Mouse (Mus musculus): Measurements from ENCODE around the gene Scaf1. TPM values are rescaled to one million over a fixed set of nuclear protein-coding genes. Genes with fewer than 3 reads are reported as not detected.

Gene Scaf1
- polyA plus RNA-seq, 2 experiments, result 11.0 to 16.9 TPM

GRCm38 (mm10) chr7:45058607-45059571, 42.7 kb upstream of the Scaf1 start:
- Histone ChIP-seq H3K27me3 (ENCODE audit: control insufficient read depth, insufficient read depth, low read length) (no peaks in the 10 kb centered on the region), H3K27ac (no peak overlapping the region), H3K36me3 (replicated peaks; ENCODE audit: control insufficient read depth, insufficient read depth, low read depth) (no peaks in the 10 kb centered on the region), H3K4me3 (ENCODE audit: insufficient read depth in 1 of 2, low read depth in 2 of 2, low read length in 2 of 2) (no peak overlapping the region), H3K9me3 (ENCODE audit: control insufficient read depth, low read length) (no peaks in the 10 kb centered on the region), H3K4me1 (replicated peaks; ENCODE audit: control insufficient read depth in 2 of 2, insufficient read depth in 2 of 2, low read length in 1 of 2) (peaks cover 16 to 19% of the 10 kb centered on the region in 2 experiments), H3K9ac (replicated peaks) (no peak overlapping the region), H3K4me2 (ENCODE audit: low read depth) (no peak overlapping the region)
- WGBS (ENCODE audit: insufficient replicate concordance), result 61% methylated on average over 10 of the region's 10 CpGs
- TF ChIP-seq CTCF (IDR thresholded peaks at IDR 0.05; ENCODE audit: low read depth) (no peak), EP300 (IDR thresholded peaks at IDR 0.05; ENCODE audit: low read depth) (no peak)
- DNase-seq (ENCODE audit: low read depth in 3 of 3, low spot score in 3 of 3), result no peak
- no peak for ATAC-seq (ENCODE audit: insufficient read depth)

- no peak overlapping the region for H3K4me2 ChIP-seq (ENCODE audit: low read depth)
- TF ChIP-seq CTCF (IDR thresholded peaks at IDR 0.05; ENCODE audit: low read depth), result no peak
- TF ChIP-seq EP300 (IDR thresholded peaks at IDR 0.05; ENCODE audit: low read depth), result no peak
- no peaks in the 10 kb centered on the region for H3K9me3 ChIP-seq (ENCODE audit: control insufficient read depth, low read length)
- no peak overlapping the region for H3K9ac ChIP-seq (replicated peaks)
- peaks cover 12 to 15% of the 10 kb centered on the region in 2 experiments for H3K4me1 ChIP-seq (replicated peaks; ENCODE audit: control insufficient read depth in 2 of 2, insufficient read depth in 2 of 2, low read length in 1 of 2)
- ATAC-seq (ENCODE audit: insufficient read depth), result no peak
- H3K27me3 ChIP-seq (ENCODE audit: control insufficient read depth, insufficient read depth, low read length), result no peaks in the 10 kb centered on the region
- H3K36me3 ChIP-seq (replicated peaks; ENCODE audit: control insufficient read depth, insufficient read depth, low read depth), result no peaks in the 10 kb centered on the region
- no peak for DNase-seq (ENCODE audit: low read depth in 3 of 3, low spot score in 3 of 3)
- no peak overlapping the region for H3K4me3 ChIP-seq (ENCODE audit: insufficient read depth in 1 of 2, low read depth in 2 of 2, low read length in 2 of 2)
- H3K27ac ChIP-seq, result no peak overlapping the region
These were observed 40.8 kb upstream of the Scaf1 start for GRCm38 (mm10) chr7:45056972-45057348.

- no peaks in the 10 kb centered on the region for H3K36me3 ChIP-seq (replicated peaks; ENCODE audit: control insufficient read depth, insufficient read depth, low read depth)
- DNase-seq (ENCODE audit: low read depth in 3 of 3, low spot score in 3 of 3) (no peak), ATAC-seq (ENCODE audit: insufficient read depth) (no peak)
- H3K4me1 ChIP-seq (replicated peaks; ENCODE audit: control insufficient read depth in 2 of 2, insufficient read depth in 2 of 2, low read length in 1 of 2), result peaks cover 11 to 18% of the 10 kb centered on the region in 2 experiments
- WGBS (ENCODE audit: insufficient replicate concordance), result 62% methylated on average over 14 of the region's 14 CpGs
- H3K4me3 ChIP-seq (ENCODE audit: insufficient read depth in 1 of 2, low read depth in 2 of 2, low read length in 2 of 2), result no peak overlapping the region
- H3K27ac ChIP-seq, result no peak overlapping the region
- H3K9me3 ChIP-seq (ENCODE audit: control insufficient read depth, low read length), result no peaks in the 10 kb centered on the region
- TF ChIP-seq CTCF (IDR thresholded peaks at IDR 0.05; ENCODE audit: low read depth) (no peak), EP300 (IDR thresholded peaks at IDR 0.05; ENCODE audit: low read depth) (no peak)
- no peak overlapping the region for H3K9ac ChIP-seq (replicated peaks)
- H3K4me2 ChIP-seq (ENCODE audit: low read depth), result no peak overlapping the region
- no peaks in the 10 kb centered on the region for H3K27me3 ChIP-seq (ENCODE audit: control insufficient read depth, insufficient read depth, low read length)
These were observed 40.3 kb upstream of the Scaf1 start for GRCm38 (mm10) chr7:45056329-45056971.

GRCm38 (mm10) chr7:45053931-45054510, 37.9 kb upstream of the Scaf1 start:
- no peaks in the 10 kb centered on the region for H3K27me3 ChIP-seq (ENCODE audit: control insufficient read depth, insufficient read depth, low read length)
- H3K27ac ChIP-seq, result peak overlapping the region; percentile 58
- H3K4me2 ChIP-seq (ENCODE audit: low read depth), result peak overlapping the region; percentile 84
- H3K4me3 ChIP-seq (ENCODE audit: insufficient read depth in 1 of 2, low read depth in 2 of 2, low read length in 2 of 2), result peak overlapping the region; percentile 53 to 68
- H3K9me3 ChIP-seq (ENCODE audit: control insufficient read depth, low read length), result no peaks in the 10 kb centered on the region
- H3K9ac ChIP-seq (replicated peaks), result peak overlapping the region; percentile 74
- H3K36me3 ChIP-seq (replicated peaks; ENCODE audit: control insufficient read depth, insufficient read depth, low read depth), result peaks cover 6% of the 10 kb centered on the region; the same call in 1 of the 2 replicates
- DNase-seq (ENCODE audit: low read depth in 3 of 3, low spot score in 3 of 3) (peak; percentile 91 to 94 (median 93)), ATAC-seq (ENCODE audit: insufficient read depth) (peak; percentile 92)
- 1% methylated on average over 33 of the region's 33 CpGs for WGBS (ENCODE audit: insufficient replicate concordance)
- H3K4me1 ChIP-seq (replicated peaks; ENCODE audit: control insufficient read depth in 2 of 2, insufficient read depth in 2 of 2, low read length in 1 of 2), result peaks cover 14% of the 10 kb centered on the region in 2 experiments
- TF ChIP-seq EP300 (IDR thresholded peaks at IDR 0.05; ENCODE audit: low read depth) (no peak), CTCF (IDR thresholded peaks at IDR 0.05; ENCODE audit: low read depth) (no peak)

Data from liver, embryonic 14.5 days (tissue).